Mouse (Mus musculus) myocyte (in vitro differentiated cells): ENCODE measurements around the gene Bms1. TPM values are rescaled to one million over a fixed set of nuclear protein-coding genes. Genes with fewer than 3 reads are reported as not detected.

Source experiments
- H3K27me3 ChIP-seq: one replicate; pipeline ENCODE4 v1.6.1; 2011; ENCODE audit not compliant: control insufficient read depth, insufficient read depth, insufficient read length
- H3K36me3 ChIP-seq: one replicate; pipeline ENCODE4 v1.6.1; 2011; ENCODE audit not compliant: control insufficient read depth, insufficient read depth
- H3K4me2 ChIP-seq: one replicate; pipeline ENCODE4 v1.6.1; 2011; ENCODE audit warnings: low read depth, control low read depth
- H3K4me3 ChIP-seq: one replicate; pipeline ENCODE4 v1.5.1; 2011; ENCODE audit warnings: mild to moderate bottlenecking, control low read depth, moderate library complexity
- H3K79me2 ChIP-seq: one replicate; pipeline ENCODE4 v1.6.1; 2011; ENCODE audit not compliant: control insufficient read depth, insufficient read depth
- H3ac ChIP-seq: one replicate; pipeline ENCODE4 v1.6.1; 2011; ENCODE audit not compliant: control insufficient read depth, insufficient read length
- CEBPB ChIP-seq: IDR thresholded peaks from 2 replicates; pipeline ENCODE4 v1.6.1; 2011; ENCODE audit warnings: mild to moderate bottlenecking, moderate library complexity; ENCODE audit not compliant: poor library complexity, insufficient read depth, severe bottlenecking
- E2F4 ChIP-seq: IDR thresholded peaks from one replicate; pipeline ENCODE4 v1.6.1; 2011; ENCODE audit warnings: mild to moderate bottlenecking, control low read depth, moderate library complexity; ENCODE audit not compliant: insufficient read depth
- MAX ChIP-seq: IDR thresholded peaks from one replicate; pipeline ENCODE4 v1.6.1; 2011; ENCODE audit warnings: low read depth, mild to moderate bottlenecking, control low read depth
- MYOD1 ChIP-seq, 3 experiments: IDR thresholded peaks; one replicate each; pipeline ENCODE4 v1.6.1; 2011; ENCODE audit warnings: control low read depth in 2 of 3, low read depth in 2 of 3, mild to moderate bottlenecking in 2 of 3, moderate library complexity in 1 of 3; ENCODE audit not compliant: insufficient read length in 2 of 3, control insufficient read depth in 1 of 3
- MYOG ChIP-seq, 3 experiments: IDR thresholded peaks; one replicate each; pipeline ENCODE4 v1.6.1; 2011; ENCODE audit warnings: control low read depth in 2 of 3, low read depth in 2 of 3, mild to moderate bottlenecking in 2 of 3; ENCODE audit not compliant: insufficient read length in 2 of 3, control insufficient read depth in 1 of 3, insufficient read depth in 1 of 3
- POLR2A ChIP-seq: IDR thresholded peaks from one replicate; pipeline ENCODE4 v1.6.1; 2011; ENCODE audit warnings: low read depth, mild to moderate bottlenecking, control low read depth, moderate library complexity; ENCODE audit not compliant: insufficient read length
- POLR2AphosphoS2 ChIP-seq: IDR thresholded peaks from one replicate; pipeline ENCODE4 v1.6.1; 2011; ENCODE audit warnings: low read depth, control low read depth; ENCODE audit not compliant: insufficient read length
- REST ChIP-seq: IDR thresholded peaks from one replicate; pipeline ENCODE4 v1.6.1; 2011; ENCODE audit warnings: mild to moderate bottlenecking, control low read depth, moderate library complexity; ENCODE audit not compliant: insufficient read depth, insufficient read length
- SRF ChIP-seq: IDR thresholded peaks from one replicate; pipeline ENCODE4 v1.6.1; 2011; ENCODE audit warnings: low read depth; ENCODE audit not compliant: control insufficient read depth, insufficient read length
- TCF12 ChIP-seq: IDR thresholded peaks from one replicate; pipeline ENCODE4 v1.6.1; 2011; ENCODE audit warnings: mild to moderate bottlenecking, control low read depth; ENCODE audit not compliant: poor library complexity, insufficient read depth, severe bottlenecking
- TCF3 ChIP-seq: IDR thresholded peaks from one replicate; pipeline ENCODE4 v1.6.1; 2011; ENCODE audit warnings: low read depth, control low read depth; ENCODE audit not compliant: insufficient read length
- USF1 ChIP-seq: IDR thresholded peaks from one replicate; pipeline ENCODE4 v1.6.1; 2011; ENCODE audit warnings: low read depth, mild to moderate bottlenecking, control low read depth, moderate library complexity
- polyA plus RNA-seq: library from polyadenylated mRNA; unstranded; fragments of >200 nt; fragmentation: generic; extraction: Trizol; gene quantifications from one replicate; pipeline ENCODE4 v1.2.1, GENCODE M21; 2012; ENCODE audit warnings: missing spikeins

Gene Bms1
- polyA plus RNA-seq, 1 experiment: 15.8 TPM

GRCm38 (mm10) chr6:118372794-118373193 lies 46.5 kb downstream of the Bms1 start:
- TF ChIP-seq TCF12 (no peak), MYOD1 (IDR thresholded peaks at IDR 0.05; ENCODE audit: control insufficient read depth in 1 of 3, insufficient read length in 2 of 3, low read depth in 2 of 3) (no peak), E2F4 (no peak), POLR2AphosphoS2 (no peak), TCF3 (no peak), SRF (no peak), POLR2A (no peak), USF1 (no peak), CEBPB (no peak), REST (no peak), MYOG (IDR thresholded peaks at IDR 0.05; ENCODE audit: control insufficient read depth in 1 of 3, insufficient read depth in 1 of 3, insufficient read length in 2 of 3, low read depth in 2 of 3) (no peak), MAX (no peak)
- H3K4me3 ChIP-seq: no peak overlapping the region

GRCm38 (mm10) chr6:118367502-118367901 lies 51.8 kb downstream of the Bms1 start:
- Histone ChIP-seq H3ac (no peak overlapping the region), H3K27me3 (no peaks in the 10 kb centered on the region), H3K36me3 (no peaks in the 10 kb centered on the region), H3K4me3 (no peak overlapping the region), H3K79me2 (no peaks in the 10 kb centered on the region), H3K4me2 (peak overlapping the region; percentile 48)
- TF ChIP-seq E2F4: no peak
- TF ChIP-seq TCF12: no peak
- no peak for TF ChIP-seq TCF3
- no peak for TF ChIP-seq MAX
- no peak for TF ChIP-seq MYOG (IDR thresholded peaks at IDR 0.05; ENCODE audit: control insufficient read depth in 1 of 3, insufficient read depth in 1 of 3, insufficient read length in 2 of 3, low read depth in 2 of 3)
- no peak for TF ChIP-seq CEBPB
- TF ChIP-seq SRF: no peak
- no peak for TF ChIP-seq POLR2AphosphoS2
- TF ChIP-seq REST: no peak

More at GRCm38 (mm10) chr6:118372794-118373193, 46.5 kb downstream of the Bms1 start:
- H3ac ChIP-seq: no peak overlapping the region
- no peak overlapping the region for H3K4me2 ChIP-seq
- no peaks in the 10 kb centered on the region for H3K79me2 ChIP-seq
- no peaks in the 10 kb centered on the region for H3K36me3 ChIP-seq
- no peaks in the 10 kb centered on the region for H3K27me3 ChIP-seq

GRCm38 (mm10) chr6:118366196-118366595 lies 53.1 kb downstream of the Bms1 start:
- Histone ChIP-seq H3K27me3 (no peaks in the 10 kb centered on the region), H3ac (no peak overlapping the region), H3K4me2 (peak overlapping the region; percentile 43), H3K4me3 (no peak overlapping the region), H3K79me2 (no peaks in the 10 kb centered on the region), H3K36me3 (no peaks in the 10 kb centered on the region)
- TF ChIP-seq TCF3 (no peak), POLR2AphosphoS2 (no peak), TCF12 (no peak)

GRCm38 (mm10) chr6:118365781-118366180 lies 53.5 kb downstream of the Bms1 start:
- Histone ChIP-seq H3K79me2 (no peaks in the 10 kb centered on the region), H3ac (no peak overlapping the region), H3K27me3 (no peaks in the 10 kb centered on the region), H3K4me2 (peak overlapping the region; percentile 43), H3K4me3 (no peak overlapping the region), H3K36me3 (no peaks in the 10 kb centered on the region)
- TF ChIP-seq CEBPB: no peak
- no peak for TF ChIP-seq MYOD1 (IDR thresholded peaks at IDR 0.05; ENCODE audit: control insufficient read depth in 1 of 3, insufficient read length in 2 of 3, low read depth in 2 of 3)
- TF ChIP-seq SRF: no peak
- TF ChIP-seq TCF12: no peak
- no peak for TF ChIP-seq MYOG (IDR thresholded peaks at IDR 0.05; ENCODE audit: control insufficient read depth in 1 of 3, insufficient read depth in 1 of 3, insufficient read length in 2 of 3, low read depth in 2 of 3)
- TF ChIP-seq REST: no peak
- no peak for TF ChIP-seq USF1
- TF ChIP-seq POLR2A: no peak
- no peak for TF ChIP-seq POLR2AphosphoS2
- no peak for TF ChIP-seq E2F4
- TF ChIP-seq TCF3: no peak
- no peak for TF ChIP-seq MAX

- no peak overlapping the region for H3K4me3 ChIP-seq
- no peak overlapping the region for H3ac ChIP-seq
- no peaks in the 10 kb centered on the region for H3K27me3 ChIP-seq
- no peaks in the 10 kb centered on the region for H3K36me3 ChIP-seq
- TF ChIP-seq MYOG (IDR thresholded peaks at IDR 0.05; ENCODE audit: control insufficient read depth in 1 of 3, insufficient read depth in 1 of 3, insufficient read length in 2 of 3, low read depth in 2 of 3) (no peak), USF1 (no peak), CEBPB (no peak), POLR2A (no peak), SRF (no peak), REST (no peak), E2F4 (no peak), MAX (no peak), TCF3 (no peak), TCF12 (no peak), MYOD1 (IDR thresholded peaks at IDR 0.05; ENCODE audit: control insufficient read depth in 1 of 3, insufficient read length in 2 of 3, low read depth in 2 of 3) (no peak), POLR2AphosphoS2 (no peak)
- no peak overlapping the region for H3K4me2 ChIP-seq
- no peaks in the 10 kb centered on the region for H3K79me2 ChIP-seq
Observed at GRCm38 (mm10) chr6:118350342-118350741, 68.9 kb downstream of the Bms1 start.
